Mouse (Mus musculus) MEL (cell line): ENCODE data around the gene Ccnq.

Experiments
- BHLHE40 ChIP-seq: IDR thresholded peaks from 2 replicates; pipeline ENCODE4 v1.6.1; 2012; ENCODE audit warnings: low read depth, mild to moderate bottlenecking, inconsistent platforms, low read length, improper control_type of control experiment, borderline replicate concordance
- CHD1 ChIP-seq: IDR thresholded peaks from 2 replicates; pipeline ENCODE4 v1.6.1; 2012; ENCODE audit warnings: low read depth, mild to moderate bottlenecking, inconsistent platforms, low read length, improper control_type of control experiment
- CTCF ChIP-seq, 3 experiments: IDR thresholded peaks in 2 of 3; conservative IDR thresholded peaks in 1 of 3; 2 replicates each; pipeline ENCODE4 v1.5.1; 2011 to 2012; ENCODE audit warnings: low read length in 3 of 3, low read depth in 2 of 3, mild to moderate bottlenecking in 2 of 3, improper control_type of control experiment in 1 of 3, inconsistent platforms in 1 of 3, mixed read lengths in 1 of 3, moderate library complexity in 1 of 3; ENCODE audit not compliant: control insufficient read depth in 1 of 3, insufficient read depth in 1 of 3, poor library complexity in 1 of 3, severe bottlenecking in 1 of 3
- ETS1 ChIP-seq: IDR thresholded peaks from 2 replicates; pipeline ENCODE4 v1.6.1; 2012; ENCODE audit warnings: low read depth, mild to moderate bottlenecking, inconsistent platforms, low read length, improper control_type of control experiment, moderate library complexity
- GATA1 ChIP-seq: IDR thresholded peaks from 2 replicates; pipeline ENCODE4 v1.6.1; 2011; ENCODE audit warnings: low read depth, low read length, improper control_type of control experiment
- HCFC1 ChIP-seq: IDR thresholded peaks from 2 replicates; pipeline ENCODE4 v1.6.1; 2012; ENCODE audit warnings: low read depth, mild to moderate bottlenecking, inconsistent platforms, low read length, improper control_type of control experiment, moderate library complexity
- MAX ChIP-seq: IDR thresholded peaks from 2 replicates; pipeline ENCODE4 v1.6.1; 2011; ENCODE audit warnings: low read length, improper control_type of control experiment
- NRF1 ChIP-seq: IDR thresholded peaks from 2 replicates; pipeline ENCODE4 v1.6.1; 2014; ENCODE audit warnings: low read depth, mild to moderate bottlenecking, inconsistent platforms, low read length, improper control_type of control experiment, moderate library complexity; ENCODE audit not compliant: poor library complexity, insufficient read depth, severe bottlenecking
- POLR2A ChIP-seq, 2 experiments: IDR thresholded peaks; 2 replicates each; pipeline ENCODE4 v1.6.1; 2011 to 2012; ENCODE audit warnings: low read length in 2 of 2, mild to moderate bottlenecking in 2 of 2, control low read depth in 1 of 2, improper control_type of control experiment in 1 of 2, low read depth in 1 of 2, moderate library complexity in 1 of 2; ENCODE audit not compliant: control insufficient read depth in 1 of 2, insufficient read depth in 1 of 2, poor library complexity in 1 of 2
- SMC3 ChIP-seq: IDR thresholded peaks from 2 replicates; pipeline ENCODE4 v1.6.1; 2011; ENCODE audit warnings: low read depth, low read length, improper control_type of control experiment
- USF1 ChIP-seq: IDR thresholded peaks from 2 replicates; pipeline ENCODE4 v1.6.1; 2014; ENCODE audit warnings: low read depth, mild to moderate bottlenecking, inconsistent platforms, low read length, improper control_type of control experiment, moderate library complexity
- ZKSCAN1 ChIP-seq: IDR thresholded peaks from 2 replicates; pipeline ENCODE4 v1.6.1; 2012; ENCODE audit warnings: low read depth, mild to moderate bottlenecking, inconsistent platforms, low read length, improper control_type of control experiment, moderate library complexity

DNA sequence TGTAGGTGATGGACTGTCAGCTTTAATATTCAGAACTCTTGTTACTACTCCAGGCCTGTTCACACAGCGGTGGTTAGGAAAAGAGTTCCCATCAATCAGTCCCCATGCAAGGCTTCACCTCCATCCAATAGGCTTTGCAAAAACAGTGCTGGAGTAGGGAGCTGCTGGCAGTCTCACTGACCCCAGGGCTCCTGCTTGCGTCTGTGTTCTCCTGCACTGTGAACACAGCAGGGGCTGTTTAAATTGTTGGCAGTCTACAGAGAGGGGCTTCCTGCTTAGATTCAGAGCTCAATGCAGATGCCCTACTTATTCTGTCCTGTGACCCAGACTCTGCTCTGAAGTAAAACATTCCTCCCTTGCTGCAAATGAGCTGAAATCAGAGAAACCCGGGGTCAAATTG lies 17.2 kb upstream of the Ccnq start:
- TF ChIP-seq CTCF (IDR thresholded peaks at IDR 0.05 in 2 of 3, conservative IDR thresholded peaks at IDR 0.05 in 1 of 3; ENCODE audit: control insufficient read depth in 1 of 3, insufficient read depth in 1 of 3, low read depth in 2 of 3, low read length in 3 of 3, poor library complexity in 1 of 3, severe bottlenecking in 1 of 3), result no peak
- no peak for TF ChIP-seq ZKSCAN1
- TF ChIP-seq GATA1, result no peak
- TF ChIP-seq CHD1, result no peak
- no peak for TF ChIP-seq SMC3
- TF ChIP-seq BHLHE40, result no peak
- TF ChIP-seq ETS1, result no peak
- no peak for TF ChIP-seq MAX
- no peak for TF ChIP-seq USF1
- no peak for TF ChIP-seq POLR2A (IDR thresholded peaks at IDR 0.05; ENCODE audit: control insufficient read depth in 1 of 2, insufficient read depth in 1 of 2, low read depth in 1 of 2, low read length in 2 of 2, poor library complexity in 1 of 2)
- TF ChIP-seq HCFC1, result no peak
- TF ChIP-seq NRF1, result no peak
